Mouse (Mus musculus) mammary gland, adult 2 months (tissue): ENCODE data around the gene Tbx1. TPM values are rescaled to one million over a fixed set of nuclear protein-coding genes. Genes with fewer than 3 reads are reported as not detected.

Experiments used
- polyA plus RNA-seq: library from polyadenylated mRNA; depleted of rRNA; stranded (reverse); fragments of >200 nt; gene quantifications from 2 replicates; pipeline ENCODE4 v1.2.3, GENCODE M21; 2012; ENCODE audit warnings: low replicate concordance; rRNA removed

The Tbx1 gene
- 3.7 and 21.5 TPM in 2 replicates for polyA plus RNA-seq

DNA sequence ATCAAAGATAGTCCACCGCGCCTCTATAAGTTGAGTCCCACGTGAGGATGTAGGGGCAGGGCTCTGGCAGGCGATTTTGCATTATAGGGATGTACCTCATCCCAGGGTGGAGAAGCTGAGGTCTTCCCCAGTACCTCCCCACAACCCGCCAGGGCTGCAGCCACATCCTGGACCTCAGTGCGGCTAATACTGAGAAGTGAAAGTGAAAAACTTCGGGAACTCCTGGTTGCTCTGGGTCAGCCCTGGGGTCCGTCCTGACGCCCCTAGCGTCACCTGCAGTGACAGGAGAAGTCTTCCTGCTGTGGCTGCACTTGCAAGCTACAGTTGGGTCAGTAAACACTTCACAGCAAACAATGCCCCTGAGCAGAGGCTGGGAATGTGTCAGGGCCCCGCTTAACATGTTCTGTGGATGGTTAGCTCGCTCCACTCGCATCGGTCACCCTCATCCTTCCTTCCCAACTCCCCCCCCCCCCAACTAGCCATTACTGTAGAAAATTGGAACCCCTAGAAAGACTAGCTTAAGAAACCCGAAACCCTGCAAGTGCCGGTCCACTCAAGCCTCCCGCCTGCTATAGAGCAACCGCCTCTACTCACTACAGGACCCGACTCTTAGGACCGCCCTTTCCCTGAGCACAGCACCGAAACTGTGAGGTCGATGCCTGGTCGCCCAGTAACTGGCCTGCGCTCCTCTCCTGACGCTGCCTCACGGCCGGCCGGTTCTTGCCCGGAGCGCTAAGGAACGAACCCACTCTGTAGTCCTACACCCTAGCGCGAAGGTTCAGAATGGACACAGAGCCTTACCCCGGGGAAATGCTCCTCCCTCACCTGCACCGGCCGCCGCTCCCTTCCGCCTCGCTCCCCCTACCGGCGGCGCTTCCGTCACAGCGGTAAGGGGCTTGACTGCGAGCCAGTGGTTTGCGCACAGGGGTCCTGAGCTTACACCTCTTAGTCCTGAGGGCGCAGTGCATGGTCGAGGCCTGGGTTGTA lies at the start of gene Tbx1:
Tbx1 (minus strand) TSS at position 868 of the 987 bp plus-strand sequence.

DNA sequence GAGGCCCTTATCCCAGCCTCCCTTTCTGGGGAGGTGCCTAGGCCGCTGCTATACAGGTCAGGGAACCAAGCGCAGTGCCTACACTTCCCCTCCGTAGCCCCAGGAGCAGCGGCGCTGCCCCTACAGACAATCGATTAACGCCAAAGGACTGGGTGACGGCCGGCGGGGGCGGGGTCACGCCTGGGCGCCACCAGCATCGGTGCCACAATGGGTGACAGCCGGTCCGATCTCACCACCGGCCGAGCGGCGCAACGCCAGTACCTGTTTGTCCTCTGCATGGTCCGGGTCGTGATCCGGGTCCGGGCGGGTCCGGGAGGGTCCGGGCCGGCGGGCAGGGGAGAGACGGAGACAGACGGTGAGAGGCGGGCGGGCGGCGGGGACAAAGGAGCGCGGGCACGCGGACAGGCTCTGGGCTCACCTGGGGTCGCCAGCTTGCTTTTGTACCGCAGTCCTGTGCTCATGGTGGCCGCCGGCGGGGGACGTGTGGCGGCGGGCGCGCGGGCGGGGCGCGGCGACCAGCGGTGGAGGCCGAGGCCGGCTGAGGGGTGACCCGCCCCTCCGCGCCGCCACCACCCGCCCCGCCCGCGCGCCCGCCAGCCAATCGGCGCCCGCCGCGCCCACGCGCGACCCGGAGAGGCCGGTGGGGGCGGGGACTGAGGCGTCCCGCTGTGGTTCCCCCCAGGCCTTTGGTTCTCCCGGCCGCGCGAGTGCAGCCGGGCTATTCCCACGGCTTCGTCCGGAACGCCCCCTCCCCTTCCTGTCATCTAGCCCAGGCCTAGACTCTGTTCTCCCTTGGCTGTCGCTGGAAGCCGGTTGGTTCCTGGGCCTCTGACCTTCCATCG lies 39.1 kb upstream of the Tbx1 start, which contains the start of gene Sept5:
Sept5 (minus strand) TSS at position 565 of the 842 bp plus-strand sequence.

DNA sequence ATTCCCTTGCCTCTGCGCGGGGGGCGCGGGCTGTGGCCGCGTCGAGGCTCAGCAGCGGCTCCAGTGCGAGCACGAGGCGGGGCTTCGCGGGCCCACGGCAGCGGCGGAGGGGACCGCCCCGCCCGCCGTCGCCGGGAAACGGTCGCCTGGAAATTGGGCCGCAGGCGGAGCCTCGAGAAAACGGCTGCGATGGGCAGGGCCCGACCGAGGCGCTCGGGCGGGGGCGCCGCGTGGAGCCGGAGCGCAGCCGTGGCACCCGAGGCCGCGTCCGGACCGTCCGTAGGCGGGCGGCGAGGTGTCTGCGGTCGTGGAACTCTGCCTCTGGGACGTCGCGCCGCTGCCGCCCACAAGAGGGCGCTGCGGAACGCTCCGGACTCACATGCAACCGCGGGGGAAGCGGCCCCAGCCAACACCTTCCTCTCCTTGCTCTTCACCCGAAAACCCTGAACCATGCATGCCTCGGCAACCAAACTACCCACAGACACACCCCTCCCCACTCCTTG lies 36.0 kb upstream of the Tbx1 start, which contains the start of gene Gm49601:
Gm49601 (minus strand) TSS at position 52 of the 503 bp plus-strand sequence.

DNA sequence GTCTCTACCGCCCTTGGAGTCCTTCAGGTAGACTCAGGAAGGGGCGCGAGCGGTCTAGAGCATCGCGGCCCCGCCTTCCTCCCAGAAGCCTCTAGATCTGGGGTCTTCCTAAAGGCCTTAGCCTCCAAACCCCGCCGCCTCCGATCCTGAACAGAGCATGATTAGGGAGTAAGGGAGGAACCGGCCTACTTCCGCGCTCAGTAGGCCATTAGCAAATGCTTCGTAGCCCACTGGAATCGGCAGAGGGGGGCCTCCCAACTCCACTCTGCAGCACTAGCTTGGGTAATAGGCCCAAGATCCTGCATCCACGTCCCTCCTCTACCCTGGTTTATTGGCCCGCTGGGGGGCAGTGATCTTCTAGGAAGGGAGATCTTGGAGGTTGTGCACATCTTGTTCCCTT lies 31.5 kb upstream of the Tbx1 start, which contains the start of gene Gp1bb:
Gp1bb (minus strand) TSS at position 385 of the 400 bp plus-strand sequence.

Other genes starting within 250 kb of the Tbx1 start
- gene Tango2, start 242.6 kb downstream of the Tbx1 start, polyA plus RNA-seq = 39.5 and 70.7 TPM in 2 replicates
- gene Arvcf, start 242.5 kb downstream of the Tbx1 start, polyA plus RNA-seq = 15.1 and 22.5 TPM in 2 replicates
- 22.6 and 35.5 TPM in 2 replicates for gene Txnrd2, start 164.3 kb downstream of the Tbx1 start, polyA plus RNA-seq
- gene Comt, start 163.8 kb downstream of the Tbx1 start, polyA plus RNA-seq = 428 and 474 TPM in 2 replicates
- gene Gnb1l, start 92.0 kb downstream of the Tbx1 start, polyA plus RNA-seq = 13.1 and 20.3 TPM in 2 replicates
- gene Rtl10, start 91.8 kb downstream of the Tbx1 start, polyA plus RNA-seq = 9.1 and 10.9 TPM in 2 replicates
- gene Gp1bb, start 31.7 kb upstream of the Tbx1 start, polyA plus RNA-seq = 0.80 and 8.0 TPM in 2 replicates
- 10.5 and 12.7 TPM in 2 replicates for gene Gm49601, start 35.8 kb upstream of the Tbx1 start, polyA plus RNA-seq
- gene Sept5, start 39.3 kb upstream of the Tbx1 start, polyA plus RNA-seq = 15.8 and 16.6 TPM in 2 replicates
- 67.5 and 135 TPM in 2 replicates for gene Cldn5, start 186.2 kb upstream of the Tbx1 start, polyA plus RNA-seq
- gene Ufd1, start 221.1 kb upstream of the Tbx1 start, polyA plus RNA-seq = 24.2 and 41.9 TPM in 2 replicates
- gene Cdc45, start 221.3 kb upstream of the Tbx1 start, polyA plus RNA-seq = 6.8 and 9.5 TPM in 2 replicates
- 53.5 and 66.9 TPM in 2 replicates for gene 2510002D24Rik, start 245.9 kb upstream of the Tbx1 start, polyA plus RNA-seq
- gene Gm28539, start 245.9 kb upstream of the Tbx1 start, polyA plus RNA-seq = 3.7 TPM in 1 of 2 replicates, not detected in the other